ENCODE assay signal across 28 mouse cellular contexts in genomic region chr17:56832918-56833317, GRCm38 (mm10). TPM values are rescaled to one million over a fixed set of nuclear protein-coding genes. Genes with fewer than 3 reads are reported as not detected.
DNase-seq lines count a peak whose midpoint lies in the region; ATAC-seq and TF ChIP-seq lines count a peak whose summit lies in the region.
"Had no signal": no experiment of that assay in that cellular context is flagged by ENCODE, and none has a peak within 500 bp of the region (broad histone marks: within the 10 kb centered on the region; RNA-seq: fewer than 3 reads in every experiment).

No protein-coding gene starts in this region.

- 90% methylated on average over 1 of the region's 1 CpGs for WGBS in midbrain, embryonic 11.5 days
- WGBS in midbrain, embryonic 16.5 days: 88% methylated on average over 1 of the region's 1 CpGs

- H3K9ac ChIP-seq in midbrain, embryonic 11.5 days (ENCODE audit: low read length): no peak overlapping the region
- no peak overlapping the region for H3K9ac ChIP-seq in midbrain, embryonic 16.5 days (ENCODE audit: low read depth, low read length)
- H3K9ac ChIP-seq in ES-E14 (ENCODE audit: insufficient read depth, low read depth, low read length, poor library complexity, severe bottlenecking): peak overlapping the region; percentile 5; the same call in 1 of the 2 replicates
- H3K9ac ChIP-seq: embryonic facial prominence, embryonic 13.5 days; embryonic facial prominence, embryonic 15.5 days; forebrain, embryonic 13.5 days; forebrain, embryonic 15.5 days; forebrain, postnatal 0 days had no signal

- no peaks in the 10 kb centered on the region for H3K9me3 ChIP-seq in midbrain, embryonic 11.5 days (ENCODE audit: control insufficient read depth, low read length)
- H3K9me3 ChIP-seq in midbrain, embryonic 16.5 days (replicated peaks; ENCODE audit: control insufficient read depth, low read length, poor library complexity, severe bottlenecking): no peaks in the 10 kb centered on the region
- H3K9me3 ChIP-seq in E14TG2a.4 (ENCODE audit: low read length) (no peaks in the 10 kb centered on the region), ES-E14 (ENCODE audit: control insufficient read depth, insufficient read depth, low read depth, low read length) (no peaks in the 10 kb centered on the region)
- H3K9me3 ChIP-seq: embryonic facial prominence, embryonic 13.5 days; embryonic facial prominence, embryonic 15.5 days; forebrain, embryonic 10.5 days; forebrain, embryonic 13.5 days; forebrain, embryonic 15.5 days had no signal

- TF ChIP-seq CTCF in E14TG2a.4 (conservative IDR thresholded peaks at IDR 0.05; ENCODE audit: low read length): no peak

- ATAC-seq in midbrain, embryonic 11.5 days (ENCODE audit: low FRiP score): no peak
- ATAC-seq in midbrain, embryonic 16.5 days: no peak
- no peak for ATAC-seq in frontal cortex, adult (ENCODE audit: low TSS enrichment)
- ATAC-seq: CD4-positive, CD25-positive, alpha-beta regulatory T cell, adult 4 months; forebrain, embryonic 13.5 days; forebrain, embryonic 15.5 days; forebrain, postnatal 0 days had no signal

- DNase-seq in midbrain, embryonic 11.5 days (ENCODE audit: low spot score, missing footprints): peak; percentile 60
- DNase-seq in ES-E14 (ENCODE audit: low read depth, low spot score): no peak
- DNase-seq: adrenal gland, adult 2 months; adrenal gland, postnatal 10 days; adrenal gland, postnatal 25 days; B cell, adult 2 months; cerebellum, adult 11 months; cerebellum, adult 18-20 months; cerebellum, adult 8-10 months; cerebellum, postnatal 14 days; cerebellum, postnatal 36 days; embryo, embryonic 11 days; forebrain, postnatal 0 days had no signal

- no peaks in the 10 kb centered on the region for H3K36me3 ChIP-seq in midbrain, embryonic 11.5 days (ENCODE audit: control insufficient read depth, insufficient read depth, low read length)
- H3K36me3 ChIP-seq in midbrain, embryonic 16.5 days (ENCODE audit: control insufficient read depth, insufficient read depth, low read length): no peaks in the 10 kb centered on the region
- H3K36me3 ChIP-seq in E14TG2a.4 (ENCODE audit: insufficient read depth, low read length) (peaks cover 4% of the 10 kb centered on the region; the same call in 1 of the 2 replicates), ES-E14 (ENCODE audit: control insufficient read depth, insufficient read depth, low read length, poor library complexity, severe bottlenecking) (no peaks in the 10 kb centered on the region)
- H3K36me3 ChIP-seq: embryonic facial prominence, embryonic 13.5 days; embryonic facial prominence, embryonic 15.5 days; forebrain, embryonic 10.5 days; forebrain, embryonic 15.5 days had no signal

- no peak overlapping the region for H3K4me2 ChIP-seq in midbrain, embryonic 11.5 days
- H3K4me2 ChIP-seq in midbrain, embryonic 16.5 days (ENCODE audit: low read length): no peak overlapping the region
- H3K4me2 ChIP-seq: embryonic facial prominence, embryonic 13.5 days; embryonic facial prominence, embryonic 15.5 days; forebrain, embryonic 13.5 days; forebrain, embryonic 15.5 days had no signal

- no peak overlapping the region for H3K27ac ChIP-seq in midbrain, embryonic 11.5 days (ENCODE audit: low read depth, low read length)
- H3K27ac ChIP-seq in midbrain, embryonic 16.5 days (ENCODE audit: low read length): no peak overlapping the region
- H3K27ac ChIP-seq in ES-E14 (ENCODE audit: insufficient read depth, low read depth, low read length, poor library complexity, severe bottlenecking): peak overlapping the region; percentile 94
- H3K27ac ChIP-seq: embryonic facial prominence, embryonic 13.5 days; embryonic facial prominence, embryonic 15.5 days; forebrain, embryonic 10.5 days; forebrain, embryonic 13.5 days; forebrain, embryonic 15.5 days had no signal

- peaks cover 2% of the 10 kb centered on the region; the same call in 1 of the 2 replicates for H3K27me3 ChIP-seq in midbrain, embryonic 11.5 days (ENCODE audit: control insufficient read depth, insufficient read depth, low read length)
- peaks cover 6% of the 10 kb centered on the region for H3K27me3 ChIP-seq in midbrain, embryonic 16.5 days (ENCODE audit: control insufficient read depth, insufficient read depth, low read depth, low read length)
- H3K27me3 ChIP-seq in E14TG2a.4 (ENCODE audit: insufficient read depth, low read length): no peaks in the 10 kb centered on the region

- H3K4me3 ChIP-seq in midbrain, embryonic 11.5 days (ENCODE audit: low read depth, low read length): no peak overlapping the region
- H3K4me3 ChIP-seq in midbrain, embryonic 16.5 days (ENCODE audit: low read depth, low read length): no peak overlapping the region
- peak overlapping the region; percentile 39 for H3K4me3 ChIP-seq in E14TG2a.4 (replicated peaks; ENCODE audit: low read length)
- H3K4me3 ChIP-seq in ES-E14 (ENCODE audit: insufficient read depth in 1 of 2, low read depth in 1 of 2, low read length in 2 of 2, poor library complexity in 1 of 2, severe bottlenecking in 1 of 2): no peak overlapping the region
- H3K4me3 ChIP-seq: embryonic facial prominence, embryonic 13.5 days; embryonic facial prominence, embryonic 15.5 days; erythroblast, embryonic 14.5 days; forebrain, embryonic 10.5 days; forebrain, embryonic 13.5 days; forebrain, embryonic 15.5 days had no signal

- in situ Hi-C loops in ES-E14 (cut with MboI; ENCODE audit: low sequenced_read_pairs in 2 of 2, unreplicated experiment in 2 of 2): no loop called here

- H3K4me1 ChIP-seq in midbrain, embryonic 11.5 days (ENCODE audit: control insufficient read depth, insufficient read depth, low read length): peaks cover 13% of the 10 kb centered on the region
- H3K4me1 ChIP-seq in midbrain, embryonic 16.5 days (ENCODE audit: control insufficient read depth, insufficient read depth, low read length): peaks cover 15% of the 10 kb centered on the region
- H3K4me1 ChIP-seq in E14TG2a.4 (replicated peaks; ENCODE audit: low read depth, low read length) (peaks cover 84% of the 10 kb centered on the region), ES-E14 (ENCODE audit: control insufficient read depth in 2 of 2, insufficient read depth in 2 of 2, low read length in 2 of 2, poor library complexity in 1 of 2) (peaks cover 18 to 23% of the 10 kb centered on the region in 2 experiments)

TF ChIP-seq in ES-E14, 5 proteins besides CTCF, POLR2A, EP300 and RAD21:
- TF ChIP-seq CHD2 (IDR thresholded peaks at IDR 0.05; ENCODE audit: low read depth, low read length) (no peak; the same call in 1 of the 2 replicates), ZC3H11A (IDR thresholded peaks at IDR 0.05; ENCODE audit: borderline replicate concordance, low read depth, low read length) (no peak), HCFC1 (IDR thresholded peaks at IDR 0.05; ENCODE audit: borderline replicate concordance, insufficient read depth, low read length) (no peak), ZNF384 (IDR thresholded peaks at IDR 0.05; ENCODE audit: low read depth, low read length) (no peak), MAFK (IDR thresholded peaks at IDR 0.05; ENCODE audit: insufficient read depth, low read depth, low read length) (no peak)

RNA-seq across cellular contexts. Expression of gene Rfx2, which starts 2.1 kb away (rescaled TPM):
- 4.6 and 4.8 TPM in 2 replicates for polyA plus RNA-seq in midbrain, embryonic 11.5 days (2014; fragmentation: Nextera tagmentation; extraction: Ambion mirVana)
- 3.9 and 4.8 TPM in 2 replicates for polyA plus RNA-seq in midbrain, embryonic 16.5 days (2015; fragmentation: Nextera tagmentation; extraction: Ambion mirVana)
- 15.8 and 22.5 TPM in 2 replicates for total RNA-seq in ES-E14 (2012; rRNA removed)

RNA-seq across cellular contexts. Expression of gene Acsbg2, which starts 41.3 kb away (rescaled TPM):
- not detected in 2 replicates for polyA plus RNA-seq in midbrain, embryonic 11.5 days (2014; fragmentation: Nextera tagmentation; extraction: Ambion mirVana)
- polyA plus RNA-seq in midbrain, embryonic 16.5 days (2015; fragmentation: Nextera tagmentation; extraction: Ambion mirVana): not detected in 2 replicates
- 0.58 and 0.90 TPM in 2 replicates for total RNA-seq in ES-E14 (2012; rRNA removed)
- total RNA-seq: CH12.LX; common myeloid progenitor, adult 5-6 weeks; forebrain, postnatal 0 days; MEL had no signal
- polyA plus RNA-seq: brain, embryonic 14.5 days; embryonic facial prominence, embryonic 11.5 days; embryonic facial prominence, embryonic 13.5 days; erythroblast, embryonic 14.5 days; forebrain, embryonic 10.5 days; forebrain, embryonic 13.5 days; forebrain, embryonic 15.5 days; forebrain, postnatal 0 days had no signal

RNA-seq across cellular contexts. Expression of gene 1700061G19Rik, which starts 42.4 kb away (rescaled TPM):
- 0.11 and 0.25 TPM in 2 replicates for polyA plus RNA-seq in midbrain, embryonic 11.5 days (2014; fragmentation: Nextera tagmentation; extraction: Ambion mirVana)
- polyA plus RNA-seq in midbrain, embryonic 16.5 days (2015; fragmentation: Nextera tagmentation; extraction: Ambion mirVana): 0.57 and 0.63 TPM in 2 replicates
- 17.3 and 24.0 TPM in 2 replicates for total RNA-seq in ES-E14 (2012; rRNA removed)
- polyA plus RNA-seq: erythroblast, embryonic 14.5 days had no signal
